8 mouse cellular contexts compared by ENCODE assay signal in genomic region chr10:120478164-120478563, GRCm38 (mm10). TPM values are rescaled to one million over a fixed set of nuclear protein-coding genes. Genes with fewer than 3 reads are reported as not detected.
DNase-seq lines count a peak whose midpoint lies in the region; ATAC-seq and TF ChIP-seq lines count a peak whose summit lies in the region.

No protein-coding gene starts in this region.

- H3K27me3 ChIP-seq in C2C12 (ENCODE audit: control insufficient read depth, insufficient read depth, insufficient read length): no peaks in the 10 kb centered on the region
- peaks cover 18% of the 10 kb centered on the region for H3K27me3 ChIP-seq in forebrain, postnatal 0 days (ENCODE audit: insufficient read depth, low read length)
- no peaks in the 10 kb centered on the region for H3K27me3 ChIP-seq in kidney, embryonic 16.5 days (ENCODE audit: insufficient read depth, low read length)
- peaks cover 42% of the 10 kb centered on the region for H3K27me3 ChIP-seq in midbrain, embryonic 13.5 days

- peaks cover 42% of the 10 kb centered on the region for H3K79me2 ChIP-seq in C2C12 (ENCODE audit: control insufficient read depth, insufficient read depth)

- H3K36me3 ChIP-seq in C2C12 (ENCODE audit: control insufficient read depth, insufficient read depth): peaks cover 12% of the 10 kb centered on the region
- H3K36me3 ChIP-seq in forebrain, postnatal 0 days (ENCODE audit: insufficient read depth): no peaks in the 10 kb centered on the region
- H3K36me3 ChIP-seq in kidney, embryonic 16.5 days (ENCODE audit: insufficient read depth, low read length): no peaks in the 10 kb centered on the region
- no peaks in the 10 kb centered on the region for H3K36me3 ChIP-seq in midbrain, embryonic 13.5 days

- H3K9ac ChIP-seq in forebrain, postnatal 0 days: no peak overlapping the region
- peak overlapping the region; percentile 98 for H3K9ac ChIP-seq in kidney, embryonic 16.5 days (replicated peaks; ENCODE audit: low read length)
- H3K9ac ChIP-seq in midbrain, embryonic 13.5 days (replicated peaks): no peak overlapping the region

- no peak overlapping the region for H3K4me3 ChIP-seq in C2C12 (ENCODE audit: insufficient read depth, poor library complexity, severe bottlenecking)
- 0 out of 2 replicates have a peak overlapping the region, but pooled peaks have one; percentile 6 for H3K4me3 ChIP-seq in forebrain, postnatal 0 days (ENCODE audit: low read depth, low read length)
- H3K4me3 ChIP-seq in kidney, embryonic 16.5 days (ENCODE audit: low read length): peak overlapping the region; percentile 60
- peak overlapping the region; percentile 70 for H3K4me3 ChIP-seq in midbrain, embryonic 13.5 days (replicated peaks)

- no peaks in the 10 kb centered on the region for H3K9me3 ChIP-seq in forebrain, postnatal 0 days (ENCODE audit: low read length)
- H3K9me3 ChIP-seq in kidney, embryonic 16.5 days (ENCODE audit: low read length): no peaks in the 10 kb centered on the region
- H3K9me3 ChIP-seq in midbrain, embryonic 13.5 days: no peaks in the 10 kb centered on the region

- H3K27ac ChIP-seq in forebrain, postnatal 0 days (ENCODE audit: low read depth, low read length): no peak overlapping the region
- H3K27ac ChIP-seq in kidney, embryonic 16.5 days (ENCODE audit: low read length): no peak overlapping the region
- no peak overlapping the region for H3K27ac ChIP-seq in midbrain, embryonic 13.5 days

- peaks cover 23% of the 10 kb centered on the region for H3K79me3 ChIP-seq in C2C12 (ENCODE audit: low read depth)

- peaks cover 25% of the 10 kb centered on the region for H3K4me1 ChIP-seq in forebrain, postnatal 0 days (ENCODE audit: insufficient read depth)
- peaks cover 22% of the 10 kb centered on the region for H3K4me1 ChIP-seq in kidney, embryonic 16.5 days (ENCODE audit: insufficient read depth, low read length)
- H3K4me1 ChIP-seq in midbrain, embryonic 13.5 days (replicated peaks): peaks cover 44% of the 10 kb centered on the region

- H3ac ChIP-seq in C2C12 (ENCODE audit: control insufficient read depth, insufficient read length, low read depth): peak overlapping the region; percentile 2

- WGBS in forebrain, postnatal 0 days: under 1% methylated on average over 16 of the region's 16 CpGs
- WGBS in kidney, embryonic 16.5 days: under 1% methylated on average over 16 of the region's 16 CpGs
- under 1% methylated on average over 16 of the region's 16 CpGs for WGBS in midbrain, embryonic 13.5 days

- DNase-seq in adrenal gland, adult 2 months: peak; percentile 66
- DNase-seq in forebrain, postnatal 0 days: peak; percentile 38
- no peak for DNase-seq in MN1 (ENCODE audit: low spot score)

- TF ChIP-seq CTCF in C2C12 (IDR thresholded peaks at IDR 0.05; ENCODE audit: control insufficient read depth, insufficient read depth, insufficient read length): no peak
- no peak for TF ChIP-seq CTCF in forebrain, postnatal 0 days (IDR thresholded peaks at IDR 0.05; ENCODE audit: low read depth)

- 0 out of 2 replicates have a peak overlapping the region, but pooled peaks have one; percentile 13 for H3K4me2 ChIP-seq in forebrain, postnatal 0 days (ENCODE audit: low read depth)
- peak overlapping the region; percentile 97 for H3K4me2 ChIP-seq in kidney, embryonic 16.5 days (replicated peaks; ENCODE audit: low read depth, low read length)
- peak overlapping the region; percentile 97 for H3K4me2 ChIP-seq in midbrain, embryonic 13.5 days (replicated peaks)

- ATAC-seq in forebrain, postnatal 0 days: no peak
- ATAC-seq in kidney, embryonic 16.5 days (ENCODE audit: low FRiP score, low TSS enrichment): no peak
- ATAC-seq in midbrain, embryonic 13.5 days: no peak
- no peak for ATAC-seq in inflammation-experienced regulatory T-cells, adult 6 months
- no peak for ATAC-seq in monocyte, adult 5-6 weeks (replicated peaks; ENCODE audit: insufficient number of reproducible peaks, low FRiP score, low TSS enrichment, poor library complexity, severe bottlenecking)

TF ChIP-seq in C2C12, 6 proteins besides CTCF, POLR2A, EP300 and RAD21:
- TF ChIP-seq MAX (IDR thresholded peaks at IDR 0.05): peak; percentile 68
- TF ChIP-seq MYOG (IDR thresholded peaks at IDR 0.05; ENCODE audit: control insufficient read depth, extremely low read depth, insufficient read length): no peak
- no peak for TF ChIP-seq FOSL1 (IDR thresholded peaks at IDR 0.05; ENCODE audit: insufficient read depth, low read length, poor library complexity, severe bottlenecking)
- peak; percentile 51 for TF ChIP-seq USF1 (IDR thresholded peaks at IDR 0.05; ENCODE audit: low read depth)
- TF ChIP-seq CEBPB (IDR thresholded peaks at IDR 0.05; ENCODE audit: low read depth): no peak
- TF ChIP-seq MYOD1 (IDR thresholded peaks at IDR 0.05; ENCODE audit: control insufficient read depth, insufficient read length, low read depth): no peak

RNA-seq across cellular contexts. Expression of gene Hmga2, which starts 1.9 kb away (rescaled TPM):
- polyA plus RNA-seq in C2C12 (2012; fragmentation: generic; extraction: Trizol): 59.9 TPM
- 1 to 10 TPM; 3.2 to 4.6 TPM for total RNA-seq in adrenal gland, adult 2 months (2021)
- 0.70 and 0.88 TPM in 2 replicates for polyA plus RNA-seq in adrenal gland, adult 2 months (2012; rRNA removed)
- total RNA-seq in forebrain, postnatal 0 days (2014; rRNA removed): 0.15 and 0.52 TPM in 2 replicates
- 0.13 and 0.24 TPM in 2 replicates for polyA plus RNA-seq in forebrain, postnatal 0 days (2015; fragmentation: Nextera tagmentation; extraction: Ambion mirVana)
- 15.4 and 21.2 TPM in 2 replicates for polyA plus RNA-seq in kidney, embryonic 16.5 days (2015; fragmentation: Nextera tagmentation; extraction: Ambion mirVana)
- polyA plus RNA-seq in midbrain, embryonic 13.5 days (2015; fragmentation: Nextera tagmentation; extraction: Ambion mirVana): 3.6 and 4.2 TPM in 2 replicates
- under 1 TPM in 2 of 3 experiments, not detected in 1; 0.16 to 0.59 TPM for polyA plus RNA-seq in inflammation-experienced regulatory T-cells, adult 6 months (2017; shearing (Covaris generic))
- total RNA-seq in monocyte, adult 5-6 weeks (2017): not detected in 3 replicates

Comparison
In these comparisons a context has a peak if more than half of its experiments do, and no peak if none do; other contexts are left out.
1. H3K4me2 ChIP-seq: peak in every context shown above with its lines; median percentile 97 in kidney, embryonic 16.5 days; 97 in midbrain, embryonic 13.5 days; 13 in forebrain, postnatal 0 days.